Mouse (Mus musculus): ENCODE measurements around the gene Qprt.

The Qprt gene

GRCm38 (mm10) chr7:127121911-127122270 lies at the start of gene Qprt:
Gene Qprt (minus strand): TSS chr7:127122226.
- no peak for DNase-seq (ENCODE audit: low spot score)

DNA sequence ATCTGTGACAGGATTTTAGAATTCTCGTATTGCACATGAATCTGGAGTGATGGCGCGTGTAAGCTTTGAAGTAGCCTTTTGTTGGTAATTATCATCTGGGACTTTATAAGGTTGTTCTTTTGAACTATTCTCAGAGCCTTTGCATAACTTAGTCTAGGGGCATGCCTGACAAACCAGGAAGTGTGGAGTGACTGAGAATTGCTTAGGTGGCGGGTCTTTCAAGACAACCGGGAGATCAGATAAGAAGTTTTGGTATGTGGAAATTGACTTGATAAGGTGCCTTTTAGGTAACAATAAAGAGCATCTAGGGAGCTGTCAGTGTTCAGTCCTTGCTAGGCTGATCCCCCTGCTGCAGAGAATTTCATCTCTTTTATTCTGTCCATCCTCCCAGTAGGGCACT lies 44.5 kb upstream of the Qprt start:
- DNase-seq (ENCODE audit: low spot score) = peak; percentile 37

- peak; percentile 7 for DNase-seq (ENCODE audit: low spot score)
These were observed 43.8 kb upstream of the Qprt start for GRCm38 (mm10) chr7:127165607-127166493.

DNA sequence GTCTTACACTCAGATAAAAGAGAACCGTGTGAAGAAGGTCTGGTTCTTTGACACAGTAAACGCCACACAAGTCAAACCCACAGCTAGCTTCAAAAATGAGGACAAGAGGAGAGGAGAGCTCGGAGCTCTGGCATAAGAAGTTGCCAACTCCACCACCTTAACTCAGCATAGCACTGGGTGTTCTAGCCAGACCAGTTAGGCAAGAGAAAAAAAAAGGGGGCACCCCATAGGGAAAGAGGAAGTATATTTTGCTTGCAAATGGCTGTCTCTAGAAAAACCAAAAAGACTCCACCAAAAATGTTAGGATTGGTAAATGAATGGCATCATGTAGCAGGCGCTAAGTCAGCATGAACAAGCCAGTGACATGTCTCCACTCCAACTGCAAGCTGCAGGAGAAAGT lies 42.0 kb upstream of the Qprt start:
- DNase-seq (ENCODE audit: low spot score) = no peak

GRCm38 (mm10) chr7:127162546-127162945 lies 40.5 kb upstream of the Qprt start:
- no peak for DNase-seq (ENCODE audit: low spot score)

- DNase-seq (ENCODE audit: low spot score) = no peak
These were observed 35.5 kb upstream of the Qprt start for GRCm38 (mm10) chr7:127157548-127157947.

GRCm38 (mm10) chr7:127153477-127153876 lies 31.5 kb upstream of the Qprt start:
- no peak for DNase-seq (ENCODE audit: low spot score)

DNA sequence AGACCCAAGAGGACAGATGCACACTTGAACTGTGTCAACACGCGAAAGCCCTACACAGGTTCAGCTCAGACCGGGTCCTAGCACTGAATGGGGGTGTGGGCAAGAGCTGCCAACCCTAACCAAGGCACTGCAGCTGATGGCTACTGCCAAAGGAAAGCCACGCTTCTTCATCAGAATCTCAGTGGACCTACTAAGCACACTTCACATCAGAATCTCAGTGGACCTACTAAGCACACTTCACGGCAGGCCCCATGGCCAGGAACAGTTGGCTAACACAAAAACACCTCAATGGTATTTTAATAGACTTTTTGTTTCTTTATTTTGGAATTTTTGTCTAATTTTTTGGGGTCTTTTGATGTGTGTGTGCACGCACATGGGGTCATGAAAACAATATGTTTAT lies 30.4 kb upstream of the Qprt start:
- DNase-seq (ENCODE audit: low spot score) = no peak

GRCm38 (mm10) chr7:127147901-127148300 lies 25.9 kb upstream of the Qprt start:
- no peak for DNase-seq (ENCODE audit: low spot score)

DNA sequence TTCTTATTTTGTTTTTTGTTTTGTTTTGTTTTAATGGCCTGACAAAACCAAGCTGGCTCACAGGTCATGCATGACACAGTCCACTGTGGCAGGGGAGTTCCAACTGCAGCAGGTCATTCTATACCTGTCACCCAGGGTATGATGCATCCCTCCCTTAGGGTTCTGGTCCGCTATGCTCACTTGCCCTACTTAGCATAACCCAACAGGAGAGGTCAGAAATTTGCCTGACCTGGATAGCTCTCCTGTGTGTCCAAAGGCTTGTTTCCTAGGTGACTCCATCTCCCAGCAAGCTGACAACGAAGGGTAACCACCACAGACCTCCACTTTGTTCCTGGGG lies 24.2 kb upstream of the Qprt start:
- no peak for DNase-seq (ENCODE audit: low spot score)

GRCm38 (mm10) chr7:127145387-127146266 lies 23.6 kb upstream of the Qprt start:
- DNase-seq (ENCODE audit: low spot score) = no peak

DNA sequence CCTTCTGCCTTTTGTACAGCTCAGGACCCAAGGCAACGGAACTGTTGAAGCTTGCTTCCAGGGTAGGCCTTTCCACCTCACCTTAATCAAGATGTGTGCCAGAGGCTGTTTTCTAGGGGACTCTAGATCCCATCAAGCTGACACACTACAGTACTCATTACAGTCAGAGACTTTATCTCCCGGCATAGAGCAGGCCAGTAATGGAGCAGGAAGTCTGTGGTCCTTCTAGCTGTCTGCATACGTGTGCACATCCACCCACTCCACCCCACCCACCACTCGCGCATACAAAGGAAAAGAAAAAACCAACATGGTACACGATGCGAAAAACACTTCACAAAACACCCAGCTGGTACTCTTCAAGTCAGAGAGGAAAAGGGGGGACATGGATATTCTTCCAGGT lies 22.4 kb upstream of the Qprt start:
- peak; percentile 83 for DNase-seq (ENCODE audit: low spot score)

GRCm38 (mm10) chr7:127142666-127143065 lies 20.6 kb upstream of the Qprt start:
- no peak for DNase-seq (ENCODE audit: low spot score)

GRCm38 (mm10) chr7:127142214-127142613 lies 20.2 kb upstream of the Qprt start:
- no peak for DNase-seq (ENCODE audit: low spot score)

DNA sequence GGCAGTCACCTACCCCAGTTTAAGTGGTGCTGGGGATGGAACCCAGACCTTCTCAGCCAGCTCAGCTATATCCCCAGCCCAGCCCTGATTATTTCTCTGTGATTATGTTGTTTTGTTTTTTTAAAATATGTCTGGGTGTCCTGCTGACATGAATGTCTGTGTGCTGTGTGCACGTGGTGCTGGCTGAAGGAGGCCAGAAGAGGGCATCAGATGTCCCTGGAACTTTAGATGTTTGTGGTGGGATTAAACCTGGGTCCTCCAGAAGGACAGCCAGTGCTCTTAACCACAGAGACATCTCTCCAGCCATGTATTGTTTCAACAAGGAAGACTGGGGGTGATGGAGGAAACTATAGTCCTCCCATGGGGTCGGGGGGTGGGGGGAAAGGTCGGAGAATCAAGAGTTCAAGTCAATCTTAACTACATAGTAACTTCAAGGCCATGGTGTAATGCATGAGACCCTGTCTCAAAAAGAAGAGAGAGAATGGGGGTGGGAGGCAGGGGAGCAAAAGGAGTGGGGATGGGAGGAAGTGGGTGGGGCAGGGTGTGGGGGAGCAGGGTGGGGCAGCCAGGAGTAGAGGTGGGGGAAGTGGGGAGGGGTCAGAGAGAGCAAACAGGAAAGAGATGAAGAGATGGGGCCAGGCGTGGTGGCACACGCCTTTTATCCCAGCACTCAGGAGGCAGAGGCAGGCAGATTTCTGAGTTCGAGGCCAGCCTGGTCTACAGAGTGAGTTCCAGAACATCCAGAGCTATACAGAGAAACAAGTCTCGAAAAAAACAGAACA lies 18.8 kb upstream of the Qprt start:
- no peak for DNase-seq (ENCODE audit: low spot score)

- DNase-seq (ENCODE audit: low spot score) = no peak
These were observed 17.5 kb upstream of the Qprt start for GRCm38 (mm10) chr7:127139562-127139961.

- no peak for DNase-seq (ENCODE audit: low spot score)
These were observed 17.1 kb upstream of the Qprt start for GRCm38 (mm10) chr7:127139100-127139499.

DNA sequence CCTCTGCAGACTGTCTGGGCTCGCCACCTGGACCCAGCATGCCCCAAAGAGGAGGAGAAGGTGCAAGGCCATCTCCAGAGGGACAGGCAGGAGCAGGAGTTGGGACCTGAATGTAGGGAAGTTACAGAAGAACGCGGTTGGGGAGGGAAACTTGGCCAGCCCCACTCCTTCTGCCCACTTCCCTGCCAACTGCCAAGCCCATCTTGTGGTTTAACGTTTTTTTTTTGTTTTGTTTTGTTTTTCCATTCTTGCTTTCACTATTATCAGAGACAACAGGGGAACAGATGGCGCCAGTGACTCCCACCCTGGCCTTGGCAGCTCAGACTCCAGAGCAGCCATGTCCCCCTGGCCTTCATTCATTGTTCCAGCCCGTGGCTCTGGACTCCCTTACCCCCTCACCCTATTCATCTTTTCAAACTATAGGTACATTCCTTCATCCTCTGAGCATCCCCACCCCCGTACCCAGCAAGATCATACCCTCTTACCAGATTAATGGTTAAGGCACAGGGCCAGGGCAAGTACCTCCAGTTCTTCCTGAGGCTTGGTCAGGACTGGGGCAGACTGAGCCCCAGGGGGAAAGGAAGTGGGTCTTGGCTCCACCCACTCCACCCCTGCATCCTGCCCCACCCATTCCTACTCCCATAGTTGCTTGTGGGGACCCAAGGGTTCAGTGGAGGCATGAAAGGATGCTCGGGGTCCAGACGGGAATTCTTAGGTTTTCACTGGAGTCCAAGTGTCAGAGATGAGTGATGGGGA lies 15.4 kb upstream of the Qprt start, which contains the start of gene Spn:
Gene Spn (minus strand): TSS at position 562 of the 756 bp plus-strand sequence.
- DNase-seq (ENCODE audit: low spot score) = peak; percentile 80

DNA sequence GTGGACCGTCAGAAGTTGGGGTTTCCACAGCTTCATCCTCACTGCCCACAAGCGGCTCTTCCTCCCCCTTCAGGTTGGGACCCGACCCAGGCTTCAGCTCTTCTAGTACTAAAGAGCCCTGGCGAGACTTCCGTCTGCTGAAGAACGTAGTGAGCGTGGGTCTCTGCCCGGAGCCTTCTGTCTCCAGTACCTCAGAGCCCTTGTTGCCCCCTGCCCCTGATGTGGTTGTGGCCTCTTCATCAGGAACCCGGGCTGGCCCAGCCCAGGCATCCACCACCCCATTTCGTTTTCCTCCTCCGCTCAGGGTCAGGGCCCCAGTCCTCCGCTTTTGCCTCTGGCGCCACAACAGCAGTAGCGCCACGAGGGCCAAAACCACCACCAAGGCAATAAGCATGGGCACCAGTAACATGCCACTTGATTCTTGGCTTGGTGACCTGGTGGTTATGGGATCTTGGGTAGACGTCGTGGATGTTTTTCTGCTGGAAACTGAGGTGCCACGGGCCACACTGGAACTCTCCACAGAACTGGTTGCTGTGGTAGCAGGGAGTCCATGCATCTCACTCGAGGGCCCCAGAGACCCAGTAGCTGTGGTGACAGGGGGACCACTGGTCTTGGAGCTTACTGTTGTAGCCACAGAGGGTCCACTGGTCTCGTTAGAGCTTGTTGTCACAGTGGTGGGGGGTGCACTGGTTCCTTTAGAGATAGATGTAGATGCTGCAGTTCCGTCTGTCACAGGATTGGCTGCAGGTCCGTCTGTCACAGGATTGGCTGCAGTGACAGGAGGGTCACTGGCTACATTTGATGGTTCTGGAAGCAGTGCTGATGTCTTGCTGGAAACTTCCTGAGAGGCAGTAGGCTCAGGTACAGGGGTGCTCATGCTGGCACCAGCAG lies 14.4 kb upstream of the Qprt start:
- DNase-seq (ENCODE audit: low spot score) = no peak

DNA sequence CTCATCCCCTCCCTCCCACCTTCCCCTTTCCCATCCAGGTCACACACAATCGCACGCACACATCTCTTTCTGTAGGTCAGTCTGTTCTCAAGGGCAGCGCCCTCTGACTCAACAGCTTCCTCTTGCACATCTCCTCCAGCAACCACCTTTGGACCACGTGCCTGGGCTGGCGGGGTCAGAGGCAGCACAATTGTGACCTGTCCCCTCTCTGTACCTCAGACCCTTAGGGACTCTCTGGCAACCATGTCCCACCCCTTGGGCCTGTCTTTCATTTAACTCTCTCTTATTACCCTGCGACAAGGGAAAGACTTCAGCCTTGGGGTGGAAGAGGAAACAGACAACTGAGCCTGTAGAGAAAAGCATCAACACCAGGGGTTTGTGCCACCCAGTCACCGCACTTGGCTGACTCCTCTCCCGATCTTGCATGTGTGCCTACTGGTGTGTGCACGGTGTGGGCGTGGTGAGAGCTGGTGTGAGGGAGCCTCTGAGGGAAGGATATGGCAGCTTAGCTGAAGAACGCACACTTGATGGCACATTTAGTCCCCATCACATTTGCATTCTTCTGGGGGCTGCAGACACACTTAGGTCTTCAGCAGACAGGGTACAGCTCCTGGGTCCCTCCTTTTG lies 12.9 kb upstream of the Qprt start:
- peak; percentile 65 for DNase-seq (ENCODE audit: low spot score)

Data from T-cell, adult 2 months (primary cell).